Mouse (Mus musculus): ENCODE results near the gene Nhsl1.
A peak's percentile ranks its signal among the peaks of the same experiment; 100 is the strongest.

Gene Nhsl1

DNA sequence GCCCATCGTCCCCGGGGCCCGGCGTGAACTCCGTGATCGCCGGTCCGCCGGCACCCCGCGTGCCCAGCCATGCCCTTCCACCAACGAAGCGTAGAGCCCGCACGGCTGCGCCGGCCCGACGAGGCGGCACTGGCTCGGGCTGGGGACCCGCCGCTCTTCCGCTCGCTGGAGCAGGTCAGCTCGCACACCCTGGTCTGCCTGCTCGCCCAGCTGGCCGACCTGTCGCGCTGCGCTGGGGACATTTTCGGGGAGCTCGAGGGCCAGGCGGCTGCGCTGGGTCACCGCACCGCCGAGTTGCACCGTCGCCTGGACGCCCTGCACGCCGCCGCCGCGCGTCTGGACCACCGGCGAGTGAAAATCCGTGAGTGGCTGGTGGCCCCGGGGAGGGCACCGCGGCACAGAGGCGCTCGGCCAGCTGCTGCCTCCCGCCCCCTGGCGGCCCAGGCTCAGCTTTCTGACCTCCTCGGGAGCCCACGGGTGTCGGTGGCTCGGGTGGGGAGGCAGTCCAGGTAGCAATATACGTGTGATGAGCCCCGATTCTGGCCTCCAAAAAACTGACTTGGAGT, at the start of gene Nhsl1:
Gene Nhsl1 (plus strand): TSS at position 70 of the 566 bp plus-strand sequence.
- ATAC-seq (ENCODE audit: insufficient number of reproducible peaks, low FRiP score, low TSS enrichment): peak; percentile 16; the same call in 1 of the 2 replicates

DNA sequence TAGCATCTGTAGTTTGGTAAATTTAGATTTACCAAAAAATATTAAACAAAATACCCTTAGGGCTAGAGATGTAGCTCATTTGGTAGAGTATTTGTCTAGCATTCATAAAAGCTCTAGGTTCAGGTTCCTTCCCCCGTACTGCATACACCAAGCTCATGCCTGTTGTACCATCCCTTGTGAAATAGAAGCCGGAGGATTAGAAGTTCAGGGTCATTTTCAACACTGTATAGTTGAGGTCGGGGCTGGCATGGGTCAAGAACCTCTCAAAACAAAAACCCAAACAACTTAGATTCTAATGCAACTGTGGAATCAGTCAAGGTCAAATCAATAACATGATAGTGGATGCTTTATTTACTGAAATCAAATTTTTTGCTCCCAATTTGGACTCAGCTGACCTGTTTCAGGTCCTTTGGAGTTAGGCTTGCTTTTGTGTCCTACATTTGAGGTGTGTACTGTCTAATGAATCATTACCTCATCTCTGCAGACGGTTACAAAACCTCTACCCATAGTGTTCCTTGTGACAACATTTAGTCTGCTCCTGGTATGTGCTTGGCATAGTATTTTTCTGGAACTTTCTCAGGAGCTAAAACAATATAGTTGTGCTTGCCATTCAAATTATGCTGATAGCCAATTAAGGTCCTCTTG, 42.6 kb upstream of the Nhsl1 start:
- ATAC-seq (ENCODE audit: insufficient number of reproducible peaks, low FRiP score, low TSS enrichment): no peak

DNA sequence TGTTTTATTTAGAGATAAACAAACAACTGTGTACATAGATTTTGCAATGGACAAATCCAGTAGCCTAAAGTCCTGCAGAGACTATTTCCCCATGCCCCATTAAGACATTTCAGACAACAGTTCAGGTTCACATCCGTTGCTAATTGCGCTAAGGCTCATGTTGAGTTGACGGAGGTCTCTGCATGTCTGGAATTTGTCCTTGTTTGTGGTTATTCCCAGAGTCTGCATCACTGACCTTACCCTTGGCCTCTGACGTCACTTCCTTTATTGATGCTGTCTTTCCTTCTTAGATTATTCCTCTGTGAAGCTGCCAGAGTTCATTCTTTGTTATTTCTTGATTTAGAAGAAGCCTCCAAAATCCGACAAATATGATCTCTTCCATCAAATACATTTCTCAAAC, 34.8 kb upstream of the Nhsl1 start:
- no peak for ATAC-seq (ENCODE audit: insufficient number of reproducible peaks, low FRiP score, low TSS enrichment)

DNA sequence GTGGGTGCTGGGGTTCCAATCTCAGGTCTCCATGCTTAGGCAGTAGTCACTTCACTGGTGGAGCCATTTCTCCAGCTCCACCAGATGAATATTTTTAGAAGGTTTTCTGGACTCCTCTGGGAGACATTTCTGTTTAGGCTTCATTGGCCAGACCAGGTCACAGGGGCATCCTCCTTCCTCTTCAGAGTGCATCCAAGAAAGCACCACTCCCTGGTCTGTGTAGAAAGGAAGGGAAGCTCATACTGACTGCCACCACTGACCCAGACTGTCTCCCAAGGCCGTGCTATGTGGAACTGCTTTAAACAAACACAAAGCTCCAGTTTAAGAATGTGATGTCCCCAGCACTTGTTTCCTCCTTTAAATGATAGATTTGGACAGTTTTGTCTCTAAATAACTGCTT, 29.3 kb upstream of the Nhsl1 start:
- no peak for ATAC-seq (ENCODE audit: insufficient number of reproducible peaks, low FRiP score, low TSS enrichment)

DNA sequence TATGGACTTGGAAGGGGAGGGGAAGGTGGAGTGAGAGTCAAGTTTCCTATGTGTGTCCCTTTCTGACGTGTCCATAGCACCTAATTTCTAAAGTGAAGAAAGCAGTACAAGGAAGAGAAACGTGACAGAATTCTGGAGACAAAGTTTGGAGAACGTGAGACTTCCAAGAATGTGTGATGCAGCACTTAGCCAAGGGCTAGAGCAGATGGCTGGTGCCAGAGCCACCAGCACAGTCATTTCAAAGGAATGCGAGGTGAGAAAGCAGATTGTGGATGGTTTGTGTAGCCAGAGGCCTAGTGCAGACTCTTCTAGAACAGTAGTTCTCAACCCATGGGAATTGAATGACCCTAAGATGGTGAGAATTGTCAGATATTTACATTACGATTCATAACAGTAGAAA, 13.7 kb upstream of the Nhsl1 start:
- no peak for ATAC-seq (ENCODE audit: insufficient number of reproducible peaks, low FRiP score, low TSS enrichment)

- no peak for ATAC-seq (ENCODE audit: insufficient number of reproducible peaks, low FRiP score, low TSS enrichment)
These were observed 3.7 kb upstream of the Nhsl1 start for GRCm38 (mm10) chr10:18315071-18315470.

DNA sequence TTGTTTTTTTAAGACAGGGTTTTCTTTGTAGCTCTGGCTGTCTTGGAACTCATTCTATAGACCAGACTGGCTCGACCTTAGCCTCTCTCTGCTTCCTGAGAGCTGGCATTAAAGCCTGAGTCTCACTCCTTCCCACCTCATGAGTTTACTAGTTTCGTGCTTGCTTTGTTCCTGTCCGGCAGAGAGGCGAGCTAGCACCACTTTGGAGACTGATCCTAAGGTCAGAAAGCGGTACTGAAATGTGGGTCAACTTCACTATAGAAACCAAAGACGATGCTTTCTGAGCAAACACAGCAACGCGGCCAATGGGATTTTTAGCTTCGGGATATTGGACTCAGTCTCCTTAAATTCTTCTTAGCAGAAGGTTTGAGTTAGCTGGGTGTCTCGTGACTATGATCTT, 1.3 kb upstream of the Nhsl1 start:
- ATAC-seq (ENCODE audit: insufficient number of reproducible peaks, low FRiP score, low TSS enrichment): no peak

DNA sequence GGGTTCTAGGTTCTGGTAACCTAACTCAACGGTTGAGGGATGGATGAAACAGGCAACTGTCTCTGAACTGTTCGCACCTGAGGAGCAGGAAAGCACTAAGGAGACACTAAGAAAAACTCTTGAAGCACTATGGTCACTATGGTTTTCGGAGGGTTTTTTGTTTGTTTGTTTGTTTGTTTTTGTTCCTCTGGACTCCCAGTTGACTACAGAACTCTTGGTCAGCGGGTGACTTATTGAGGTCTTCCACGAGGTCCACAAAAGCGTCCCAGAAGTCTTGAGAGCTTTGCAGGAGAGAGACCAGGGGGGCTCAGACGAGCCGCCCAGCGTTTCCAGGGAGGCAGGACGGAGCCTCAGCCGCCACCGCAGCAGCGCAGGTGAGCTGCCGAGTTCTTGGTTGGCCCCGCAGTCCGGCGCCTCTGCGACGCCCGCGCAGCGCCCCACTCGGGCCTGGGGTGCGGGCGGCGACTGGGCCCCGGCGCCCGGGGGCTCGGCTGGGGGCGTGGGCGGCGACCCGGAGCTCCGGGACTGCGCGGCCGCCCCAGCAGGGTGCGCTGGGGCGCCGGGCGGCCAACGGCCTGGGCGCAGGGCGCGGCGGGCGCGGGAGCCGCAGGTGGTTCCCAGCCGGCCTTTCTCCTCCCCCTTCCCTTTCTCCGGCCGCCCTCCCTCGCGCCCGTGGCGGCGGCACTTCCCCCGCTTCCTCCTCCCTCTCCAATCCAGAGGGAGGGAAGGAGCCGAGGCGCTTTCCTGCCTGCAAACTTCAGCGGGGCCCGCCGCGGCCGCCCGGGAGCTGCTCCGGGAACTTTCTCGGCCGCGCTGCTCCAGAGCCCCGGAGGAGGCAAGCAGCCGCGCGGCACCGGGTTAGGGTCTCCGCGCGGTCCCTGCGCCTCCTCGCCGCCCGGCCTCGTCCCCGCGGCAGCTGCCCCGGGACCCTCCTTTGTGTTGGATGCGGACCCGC, 547 bp upstream of the Nhsl1 start:
- peak; percentile 26 for ATAC-seq (ENCODE audit: insufficient number of reproducible peaks, low FRiP score, low TSS enrichment)

DNA sequence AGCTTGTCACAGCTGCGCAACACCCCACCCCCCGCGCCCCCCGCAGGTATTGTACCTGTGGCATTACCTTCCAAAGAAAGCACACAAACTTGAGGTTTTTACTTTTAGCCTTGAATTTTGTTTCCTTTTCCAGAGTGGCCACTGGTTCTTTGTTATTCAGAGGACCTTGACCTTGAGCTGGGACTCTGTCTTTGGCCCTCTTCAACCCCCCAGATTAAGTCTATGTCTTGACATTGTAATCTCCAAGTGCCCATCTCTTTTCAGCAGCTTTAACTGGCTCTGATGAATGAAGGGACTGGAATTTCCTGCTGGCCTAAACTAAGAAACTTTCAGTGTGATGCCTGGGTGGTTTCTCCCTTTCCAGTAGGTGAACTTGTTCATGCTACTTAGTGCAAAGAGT, 906 bp downstream of the Nhsl1 start:
- ATAC-seq (ENCODE audit: insufficient number of reproducible peaks, low FRiP score, low TSS enrichment): no peak

- no peak for ATAC-seq (ENCODE audit: insufficient number of reproducible peaks, low FRiP score, low TSS enrichment)
These were observed 3.1 kb downstream of the Nhsl1 start for GRCm38 (mm10) chr10:18321861-18322260.

DNA sequence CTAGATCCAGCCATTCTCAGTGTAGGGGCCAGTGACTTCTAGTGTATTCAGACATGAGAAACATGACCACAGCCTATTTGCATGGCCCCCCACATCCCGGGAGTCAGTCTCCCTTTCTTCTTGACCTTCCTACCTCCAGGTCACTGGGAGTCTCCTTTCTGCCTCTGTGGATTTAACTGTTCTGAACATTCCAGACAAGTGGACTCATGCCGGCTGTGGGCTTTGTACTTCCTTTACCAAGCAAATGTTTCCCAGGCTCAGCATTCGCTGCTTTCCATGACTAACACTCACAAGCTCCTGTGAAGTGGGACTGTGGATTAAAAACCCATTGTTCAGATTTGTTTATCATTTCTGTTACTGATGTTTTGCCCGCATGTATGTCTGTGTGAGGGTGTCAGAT, 4.9 kb downstream of the Nhsl1 start:
- ATAC-seq (ENCODE audit: insufficient number of reproducible peaks, low FRiP score, low TSS enrichment): no peak

DNA sequence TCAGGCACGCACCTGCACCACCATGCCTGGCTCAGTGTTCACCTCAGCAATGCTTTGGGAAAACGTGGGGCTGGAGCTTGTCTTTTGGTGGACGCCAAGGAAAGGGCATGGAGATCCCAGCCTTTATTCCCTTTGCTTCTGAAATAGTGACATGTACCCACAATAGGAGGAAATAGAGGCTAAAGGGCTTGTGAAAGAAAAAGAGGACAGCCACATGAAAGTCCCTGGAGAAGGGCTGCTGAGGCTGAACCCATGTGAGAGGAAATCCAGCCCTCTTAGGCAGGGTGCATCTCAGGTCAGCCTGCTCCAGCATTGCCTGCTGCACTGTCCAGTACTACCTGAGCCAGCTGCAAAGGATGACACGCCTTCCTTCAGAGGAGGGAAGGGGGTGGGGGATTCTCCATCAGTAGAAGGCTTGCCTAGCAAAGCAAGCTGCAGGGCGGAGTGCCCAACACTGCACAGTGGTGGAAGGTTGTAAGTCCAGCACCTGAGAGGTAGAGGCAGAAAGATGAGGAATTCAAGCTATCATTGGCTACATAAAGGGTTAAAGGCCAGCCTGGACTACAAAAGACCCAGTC, 9.6 kb downstream of the Nhsl1 start:
- ATAC-seq (ENCODE audit: insufficient number of reproducible peaks, low FRiP score, low TSS enrichment): no peak

- ATAC-seq (ENCODE audit: insufficient number of reproducible peaks, low FRiP score, low TSS enrichment): 0 out of 2 replicates have a peak, but pooled peaks have one; percentile 51
These were observed 10.6 kb downstream of the Nhsl1 start for GRCm38 (mm10) chr10:18329096-18330038.

GRCm38 (mm10) chr10:18330445-18330844, 11.7 kb downstream of the Nhsl1 start:
- ATAC-seq (ENCODE audit: insufficient number of reproducible peaks, low FRiP score, low TSS enrichment): no peak

- no peak for ATAC-seq (ENCODE audit: insufficient number of reproducible peaks, low FRiP score, low TSS enrichment)
These were observed 14.8 kb downstream of the Nhsl1 start for GRCm38 (mm10) chr10:18333575-18333974.

- ATAC-seq (ENCODE audit: insufficient number of reproducible peaks, low FRiP score, low TSS enrichment): no peak
These were observed 15.4 kb downstream of the Nhsl1 start for GRCm38 (mm10) chr10:18334176-18334575.

DNA sequence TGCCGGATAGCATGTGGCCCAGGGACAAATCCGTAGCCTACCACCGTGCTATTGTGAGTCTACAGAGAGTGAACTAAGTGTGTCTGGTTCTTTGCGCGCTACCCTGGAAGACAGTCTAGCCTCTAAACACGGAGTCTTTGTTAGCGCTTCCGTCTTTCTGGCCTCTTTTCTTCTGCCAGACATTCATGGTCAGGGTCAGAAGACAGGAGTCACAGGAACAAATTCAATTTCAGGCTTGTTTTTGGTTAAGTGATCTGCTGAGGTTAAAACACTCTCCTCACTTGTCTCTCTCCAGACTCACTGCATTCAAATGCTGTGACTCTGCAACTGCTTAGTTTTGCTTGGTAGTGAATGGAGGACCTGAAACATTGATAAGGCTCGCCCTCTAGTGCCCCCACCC, 15.9 kb downstream of the Nhsl1 start:
- ATAC-seq (ENCODE audit: insufficient number of reproducible peaks, low FRiP score, low TSS enrichment): no peak

DNA sequence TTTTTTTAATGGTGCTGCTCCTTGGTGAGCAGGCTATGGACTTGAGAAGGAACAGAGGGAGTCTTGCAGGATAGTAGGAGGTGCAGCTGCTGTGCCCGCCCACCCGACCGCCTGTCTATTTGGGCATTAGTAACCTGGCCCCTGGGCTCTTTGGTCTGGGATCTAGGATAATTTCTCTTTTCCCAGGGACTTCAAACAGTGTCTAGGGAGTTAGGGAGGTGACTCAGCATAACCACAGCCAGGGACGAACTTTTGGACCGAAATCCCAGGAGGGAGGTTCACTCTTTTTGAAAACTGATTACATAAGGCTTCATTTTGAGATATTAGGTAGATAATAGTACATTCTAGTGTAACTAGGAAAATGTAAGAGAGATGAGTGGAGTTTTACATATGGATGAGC, 18.9 kb downstream of the Nhsl1 start:
- ATAC-seq (ENCODE audit: insufficient number of reproducible peaks, low FRiP score, low TSS enrichment): no peak

DNA sequence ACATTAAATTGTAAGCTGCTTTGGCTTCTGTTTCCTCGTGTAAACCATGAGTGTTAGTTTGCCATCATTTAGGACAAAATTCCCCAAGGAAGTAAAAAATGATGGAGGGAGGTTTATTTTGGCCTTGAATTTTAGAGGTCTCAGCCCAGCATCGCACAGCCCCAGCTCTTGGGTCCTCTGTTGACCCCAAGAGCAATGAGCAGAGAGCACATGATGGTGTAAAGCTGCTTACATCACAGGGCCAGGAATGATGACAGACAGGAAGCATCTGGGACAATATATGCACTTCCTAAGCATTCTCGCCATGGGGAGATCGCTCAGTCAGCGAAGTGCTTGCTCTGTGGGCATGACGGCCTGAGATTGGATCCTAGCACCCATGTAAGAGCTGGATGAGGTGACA, 20.6 kb downstream of the Nhsl1 start:
- ATAC-seq (ENCODE audit: insufficient number of reproducible peaks, low FRiP score, low TSS enrichment): no peak

DNA sequence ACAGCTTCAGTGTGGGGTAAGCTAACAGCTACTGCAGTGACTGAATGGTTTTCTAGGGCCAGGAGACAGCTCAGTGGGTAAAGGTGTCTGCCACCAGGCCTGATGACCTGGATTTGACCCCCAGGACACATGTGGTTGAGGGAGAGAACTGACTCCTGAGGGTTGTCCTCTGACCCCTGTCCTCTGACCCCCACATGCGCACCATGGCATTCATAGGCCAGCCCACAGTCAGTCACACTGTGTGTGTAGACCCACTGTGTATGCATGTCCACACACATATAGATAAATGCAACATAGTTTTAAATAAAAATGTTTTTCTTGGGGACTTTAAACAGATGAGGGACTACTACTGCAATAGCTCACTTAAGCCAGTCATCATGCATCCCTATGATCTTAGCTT, 22.1 kb downstream of the Nhsl1 start:
- ATAC-seq (ENCODE audit: insufficient number of reproducible peaks, low FRiP score, low TSS enrichment): no peak
